Mouse (Mus musculus) G1E (cell line): ENCODE measurements at regions not wholly inside any gene's neighbourhood (a gene's known extent, or its start where the extent isn't known, plus 50 kb on each side); places are given as distances from the start of the nearest gene placed in this dataset.

Experiments
- CTCF ChIP-seq: IDR thresholded peaks from 2 replicates; pipeline ENCODE4 v1.5.1; 2012; ENCODE audit warnings: low read depth, low read length, inconsistent platforms, mixed read lengths
- GATA1 ChIP-seq: IDR thresholded peaks from 2 replicates; pipeline ENCODE4 v1.6.1; 2012; ENCODE audit warnings: borderline replicate concordance, low read length, inconsistent platforms, mixed read lengths
- POLR2AphosphoS5 ChIP-seq: IDR thresholded peaks from 2 replicates; pipeline ENCODE4 v1.6.1; 2012; ENCODE audit warnings: low read depth, low read length, inconsistent platforms; ENCODE audit not compliant: insufficient replicate concordance
- TAL1 ChIP-seq: conservative IDR thresholded peaks from 2 replicates; pipeline ENCODE4 v1.6.1; 2012; ENCODE audit warnings: low read depth, low read length, inconsistent platforms, mixed read lengths

- TF ChIP-seq GATA1 (no peak), CTCF (no peak), TAL1 (no peak), POLR2AphosphoS5 (no peak)
Measured at GRCm38 (mm10) chr7:136531301-136531700, 363.1 kb upstream of the Mgmt start.
